ENCODE assay signal across 8 mouse cellular contexts in genomic region chr13:23412211-23412629, GRCm38 (mm10). TPM values are rescaled to one million over a fixed set of nuclear protein-coding genes. Genes with fewer than 3 reads are reported as not detected.
A peak's percentile ranks its signal among the peaks of the same experiment; 100 is the strongest.
DNase-seq lines count a peak whose midpoint lies in the region; ATAC-seq and TF ChIP-seq lines count a peak whose summit lies in the region.

No protein-coding gene starts in this region.

- WGBS in embryonic facial prominence, embryonic 14.5 days, result 1% methylated on average over 20 of the region's 20 CpGs
- WGBS in intestine, postnatal 0 days, result under 1% methylated on average over 20 of the region's 20 CpGs
- WGBS in midbrain, postnatal 0 days, result under 1% methylated on average over 20 of the region's 20 CpGs

- H3K4me3 ChIP-seq in layer of hippocampus, adult 2 months, result peak overlapping the region; percentile 62
- peak overlapping the region; percentile 39 for H3K4me3 ChIP-seq in embryonic facial prominence, embryonic 14.5 days (ENCODE audit: low read depth, low read length)
- H3K4me3 ChIP-seq in intestine, postnatal 0 days (ENCODE audit: low read depth, low read length), result peak overlapping the region; percentile 33
- H3K4me3 ChIP-seq in midbrain, postnatal 0 days (ENCODE audit: low read depth, low read length), result peak overlapping the region; percentile 46

- H3K36me3 ChIP-seq in embryonic facial prominence, embryonic 14.5 days (ENCODE audit: control insufficient read depth, insufficient read depth, low read length), result no peaks in the 10 kb centered on the region
- no peaks in the 10 kb centered on the region for H3K36me3 ChIP-seq in intestine, postnatal 0 days (ENCODE audit: control insufficient read depth, insufficient read depth)
- H3K36me3 ChIP-seq in midbrain, postnatal 0 days (ENCODE audit: insufficient read depth, low read length), result peaks cover 4% of the 10 kb centered on the region; the same call in 1 of the 2 replicates

- H3K9ac ChIP-seq in embryonic facial prominence, embryonic 14.5 days (ENCODE audit: low read depth, low read length), result peak overlapping the region; percentile 37; the same call in 1 of the 2 replicates
- no peak overlapping the region for H3K9ac ChIP-seq in intestine, postnatal 0 days (ENCODE audit: low read depth, low read length)
- peak overlapping the region; percentile 57 for H3K9ac ChIP-seq in midbrain, postnatal 0 days (replicated peaks; ENCODE audit: low read length, poor library complexity, severe bottlenecking)

- H3K4me2 ChIP-seq in embryonic facial prominence, embryonic 14.5 days (ENCODE audit: low read depth, low read length), result peak overlapping the region; percentile 70
- H3K4me2 ChIP-seq in intestine, postnatal 0 days (replicated peaks; ENCODE audit: low read depth), result peak overlapping the region; percentile 64
- peak overlapping the region; percentile 54 for H3K4me2 ChIP-seq in midbrain, postnatal 0 days (ENCODE audit: low read depth, low read length, poor library complexity, severe bottlenecking)

- no peak for TF ChIP-seq CTCF in layer of hippocampus, adult 2 months (conservative IDR thresholded peaks at IDR 0.05)
- TF ChIP-seq CTCF in intestine, postnatal 0 days (IDR thresholded peaks at IDR 0.05; ENCODE audit: low read depth), result no peak
- no peak for TF ChIP-seq CTCF in midbrain, postnatal 0 days (IDR thresholded peaks at IDR 0.05)

- peaks cover 4% of the 10 kb centered on the region; the same call in 1 of the 2 replicates for H3K4me1 ChIP-seq in embryonic facial prominence, embryonic 14.5 days (ENCODE audit: control insufficient read depth, insufficient read depth, low read length)
- H3K4me1 ChIP-seq in intestine, postnatal 0 days (replicated peaks; ENCODE audit: control insufficient read depth, insufficient read depth, low read length), result no peaks in the 10 kb centered on the region
- H3K4me1 ChIP-seq in midbrain, postnatal 0 days (ENCODE audit: insufficient read depth, low read length), result no peaks in the 10 kb centered on the region

- peak overlapping the region; percentile 15; the same call in 1 of the 2 replicates for H3K27ac ChIP-seq in layer of hippocampus, adult 2 months
- H3K27ac ChIP-seq in embryonic facial prominence, embryonic 14.5 days (replicated peaks; ENCODE audit: low read depth, low read length), result no peak overlapping the region
- H3K27ac ChIP-seq in intestine, postnatal 0 days (ENCODE audit: low read depth, low read length), result no peak overlapping the region
- no peak overlapping the region for H3K27ac ChIP-seq in midbrain, postnatal 0 days (ENCODE audit: low read depth, low read length)

- H3K9me3 ChIP-seq in embryonic facial prominence, embryonic 14.5 days (ENCODE audit: control insufficient read depth, low read length), result no peaks in the 10 kb centered on the region
- no peaks in the 10 kb centered on the region for H3K9me3 ChIP-seq in intestine, postnatal 0 days (ENCODE audit: control insufficient read depth)
- H3K9me3 ChIP-seq in midbrain, postnatal 0 days (ENCODE audit: low read length), result no peaks in the 10 kb centered on the region

- ATAC-seq in activated CD4-positive, CD25-positive, alpha-beta regulatory T cell, adult 4 months, result peak; percentile 32
- ATAC-seq in embryonic facial prominence, embryonic 14.5 days (ENCODE audit: low read depth), result no peak
- no peak for ATAC-seq in intestine, postnatal 0 days
- peak; percentile 55 for ATAC-seq in midbrain, postnatal 0 days (ENCODE audit: low FRiP score)

- peak in 1 of 2 experiments; percentile 42 for DNase-seq in layer of hippocampus, adult 2 months (ENCODE audit: low spot score in 2 of 2)
- no peak for DNase-seq in layer of hippocampus, adult 8-10 months (ENCODE audit: low spot score in 2 of 2)
- DNase-seq in embryonic facial prominence, embryonic 14.5 days (ENCODE audit: low spot score), result no peak
- peak; percentile 48 for DNase-seq in midbrain, postnatal 0 days (ENCODE audit: low spot score)
- no peak for DNase-seq in adipocyte (ENCODE audit: low spot score)
- DNase-seq in spleen, adult 12 weeks (ENCODE audit: low spot score), result no peak

- H3K27me3 ChIP-seq in embryonic facial prominence, embryonic 14.5 days (replicated peaks; ENCODE audit: control insufficient read depth, insufficient read depth, low read length), result peaks cover 23% of the 10 kb centered on the region
- peaks cover 13% of the 10 kb centered on the region; the same call in 1 of the 2 replicates for H3K27me3 ChIP-seq in intestine, postnatal 0 days (replicated peaks; ENCODE audit: control insufficient read depth, insufficient read depth, low read length)
- H3K27me3 ChIP-seq in midbrain, postnatal 0 days (ENCODE audit: insufficient read depth, low read length), result 0 out of 2 replicates have a peak, but pooled peaks cover 2% of the 10 kb centered on the region

RNA-seq across cellular contexts. Expression of gene Abt1, which starts 11.4 kb away (rescaled TPM):
- total RNA-seq in layer of hippocampus, adult 2 months (2021), result 1 to 10 TPM; 7.8 to 9.7 TPM
- 1 to 10 TPM; 8.0 to 9.0 (median 8.7) TPM for total RNA-seq in layer of hippocampus, adult 8-10 months (2022)
- 10 to 100 TPM; 10.4 to 11.1 TPM for polyA plus RNA-seq in activated CD4-positive, CD25-positive, alpha-beta regulatory T cell, adult 4 months (2017; shearing (Covaris generic))
- 10.3 and 11.6 TPM in 2 replicates for polyA plus RNA-seq in embryonic facial prominence, embryonic 14.5 days (2014; fragmentation: Nextera tagmentation; extraction: Ambion mirVana)
- 5.1 and 5.6 TPM in 2 replicates for polyA plus RNA-seq in intestine, postnatal 0 days (2015; fragmentation: Nextera tagmentation; extraction: Ambion mirVana)
- total RNA-seq in midbrain, postnatal 0 days (2014; rRNA removed), result 4.9 and 7.3 TPM in 2 replicates
- polyA plus RNA-seq in midbrain, postnatal 0 days (2015; fragmentation: Nextera tagmentation; extraction: Ambion mirVana), result 5.2 and 6.0 TPM in 2 replicates

RNA-seq across cellular contexts. Expression of gene Zfp322a, which starts 43.2 kb away (rescaled TPM):
- total RNA-seq in layer of hippocampus, adult 2 months (2021), result 10 to 100 TPM; 28.7 to 33.6 TPM
- total RNA-seq in layer of hippocampus, adult 8-10 months (2022), result 10 to 100 TPM; 26.0 to 33.5 (median 30.2) TPM
- 10 to 100 TPM; 29.2 to 34.1 TPM for polyA plus RNA-seq in activated CD4-positive, CD25-positive, alpha-beta regulatory T cell, adult 4 months (2017; shearing (Covaris generic))
- polyA plus RNA-seq in embryonic facial prominence, embryonic 14.5 days (2014; fragmentation: Nextera tagmentation; extraction: Ambion mirVana), result 40.2 and 44.9 TPM in 2 replicates
- polyA plus RNA-seq in intestine, postnatal 0 days (2015; fragmentation: Nextera tagmentation; extraction: Ambion mirVana), result 15.6 and 17.2 TPM in 2 replicates
- 19.7 and 32.5 TPM in 2 replicates for total RNA-seq in midbrain, postnatal 0 days (2014; rRNA removed)
- 31.1 and 31.5 TPM in 2 replicates for polyA plus RNA-seq in midbrain, postnatal 0 days (2015; fragmentation: Nextera tagmentation; extraction: Ambion mirVana)

RNA-seq across cellular contexts. Expression of gene Btn1a1, which starts 53.5 kb away (rescaled TPM):
- total RNA-seq in layer of hippocampus, adult 2 months (2021), result not detected
- not detected for total RNA-seq in layer of hippocampus, adult 8-10 months (2022)
- not detected for polyA plus RNA-seq in activated CD4-positive, CD25-positive, alpha-beta regulatory T cell, adult 4 months (2017; shearing (Covaris generic))
- 0.18 TPM in 1 of 2 replicates, not detected in the other for polyA plus RNA-seq in embryonic facial prominence, embryonic 14.5 days (2014; fragmentation: Nextera tagmentation; extraction: Ambion mirVana)
- polyA plus RNA-seq in intestine, postnatal 0 days (2015; fragmentation: Nextera tagmentation; extraction: Ambion mirVana), result not detected in 2 replicates
- 0.05 TPM in 1 of 2 replicates, not detected in the other for total RNA-seq in midbrain, postnatal 0 days (2014; rRNA removed)
- polyA plus RNA-seq in midbrain, postnatal 0 days (2015; fragmentation: Nextera tagmentation; extraction: Ambion mirVana), result 0.04 and 0.07 TPM in 2 replicates

Comparison
In these comparisons a context has a peak if more than half of its experiments do, and no peak if none do; other contexts are left out.
1. ATAC-seq: peak in activated CD4-positive, CD25-positive, alpha-beta regulatory T cell, adult 4 months (single experiment) and midbrain, postnatal 0 days (single experiment); none in embryonic facial prominence, embryonic 14.5 days (single experiment) and intestine, postnatal 0 days (single experiment).
2. Peak in every context shown above with its lines, with median percentiles within 50 percentile points of each other: H3K4me3 ChIP-seq and H3K4me2 ChIP-seq.